Comparison of ENCODE assay signal across 20 mouse cellular contexts in the genomic region with DNA sequence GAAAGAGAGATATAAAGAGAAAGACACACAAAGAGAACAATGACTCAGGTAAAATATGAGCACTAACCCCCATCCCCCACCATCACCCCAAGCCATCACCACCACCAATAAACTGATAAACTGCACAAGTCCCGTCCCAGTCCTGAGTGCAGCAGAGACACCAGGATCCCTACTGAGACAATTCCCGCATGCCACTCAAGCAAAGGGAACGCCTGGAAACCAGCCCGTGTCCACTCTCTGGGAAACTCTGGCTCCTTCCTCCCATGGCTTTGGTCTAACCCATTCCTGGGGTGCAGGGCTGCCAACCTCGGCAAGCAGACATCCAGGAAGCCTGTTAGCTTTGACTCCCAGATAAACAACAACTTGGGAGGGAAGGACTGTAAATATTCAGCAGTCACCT. TPM values are rescaled to one million over a fixed set of nuclear protein-coding genes. Genes with fewer than 3 reads are reported as not detected.
DNase-seq lines count a peak whose midpoint lies in the region; ATAC-seq lines count a peak whose summit lies in the region.
"Had no signal": no experiment of that assay in that cellular context is flagged by ENCODE, and none has a peak within 500 bp of the region (broad histone marks: within the 10 kb centered on the region; RNA-seq: fewer than 3 reads in every experiment).

No protein-coding gene starts in this region.

- H3K4me3 ChIP-seq in forebrain, embryonic 14.5 days (ENCODE audit: low read depth, low read length): no peak overlapping the region
- no peak overlapping the region for H3K4me3 ChIP-seq in forebrain, embryonic 11.5 days (ENCODE audit: low read depth, low read length)
- H3K4me3 ChIP-seq in midbrain, embryonic 10.5 days: no peak overlapping the region
- H3K4me3 ChIP-seq in midbrain, embryonic 11.5 days (ENCODE audit: low read depth, low read length): no peak overlapping the region
- H3K4me3 ChIP-seq: embryonic facial prominence, embryonic 13.5 days; embryonic facial prominence, embryonic 15.5 days; erythroblast, embryonic 14.5 days; forebrain, embryonic 12.5 days; forebrain, embryonic 15.5 days had no signal

- H3K27ac ChIP-seq in forebrain, embryonic 14.5 days (ENCODE audit: low read depth, low read length): no peak overlapping the region; the same call in 1 of the 2 replicates
- H3K27ac ChIP-seq in forebrain, embryonic 11.5 days (ENCODE audit: low read depth, low read length): no peak overlapping the region
- H3K27ac ChIP-seq in midbrain, embryonic 10.5 days (replicated peaks): peak overlapping the region; percentile 28; the same call in 1 of the 2 replicates
- no peak overlapping the region for H3K27ac ChIP-seq in midbrain, embryonic 11.5 days (ENCODE audit: low read depth, low read length)
- H3K27ac ChIP-seq: embryonic facial prominence, embryonic 13.5 days; embryonic facial prominence, embryonic 15.5 days had no signal

- ATAC-seq in forebrain, embryonic 14.5 days: no peak
- ATAC-seq in forebrain, embryonic 11.5 days (replicated peaks; ENCODE audit: low FRiP score): no peak
- no peak for ATAC-seq in midbrain, embryonic 11.5 days (ENCODE audit: low FRiP score)
- ATAC-seq: activated CD4-positive, CD25-positive, alpha-beta regulatory T cell, adult 4 months; Patski had no signal

- no peak overlapping the region for H3K4me2 ChIP-seq in forebrain, embryonic 14.5 days (ENCODE audit: low read length)
- no peak overlapping the region for H3K4me2 ChIP-seq in forebrain, embryonic 11.5 days (ENCODE audit: low read depth, low read length, severe bottlenecking)
- H3K4me2 ChIP-seq in midbrain, embryonic 11.5 days: no peak overlapping the region
- H3K4me2 ChIP-seq: embryonic facial prominence, embryonic 13.5 days; embryonic facial prominence, embryonic 15.5 days had no signal

- peak; percentile 35 to 55 for DNase-seq in cerebellum, postnatal 25 days
- DNase-seq in cerebellum, adult 9-10 months: no peak
- peak; percentile 42 for DNase-seq in forebrain, embryonic 14.5 days (ENCODE audit: low spot score)
- DNase-seq in forebrain, embryonic 11.5 days (ENCODE audit: low spot score): no peak
- DNase-seq in midbrain, embryonic 10.5 days (ENCODE audit: low spot score): no peak
- DNase-seq in midbrain, embryonic 11.5 days (ENCODE audit: low spot score, missing footprints): no peak
- no peak for DNase-seq in embryo, embryonic 10 days (ENCODE audit: low spot score)
- DNase-seq: adrenal gland, adult 8-10 months; cerebellum, adult 11-12 months; cerebellum, adult 8-10 months; embryo, embryonic 11 days had no signal

- H3K27me3 ChIP-seq in forebrain, embryonic 14.5 days (replicated peaks; ENCODE audit: control insufficient read depth, insufficient read depth, low read length): 0 out of 2 replicates have a peak, but pooled peaks cover 10% of the 10 kb centered on the region
- peaks cover 13% of the 10 kb centered on the region for H3K27me3 ChIP-seq in forebrain, embryonic 11.5 days (ENCODE audit: control insufficient read depth, insufficient read depth, low read length)
- peaks cover 78% of the 10 kb centered on the region for H3K27me3 ChIP-seq in midbrain, embryonic 10.5 days (ENCODE audit: low read depth, poor library complexity, severe bottlenecking)
- H3K27me3 ChIP-seq in midbrain, embryonic 11.5 days (ENCODE audit: control insufficient read depth, insufficient read depth, low read length): peaks cover 26% of the 10 kb centered on the region; the same call in 1 of the 2 replicates

- 35% methylated on average over 5 of the region's 5 CpGs for WGBS in forebrain, embryonic 14.5 days
- WGBS in forebrain, embryonic 11.5 days: 50% methylated on average over 5 of the region's 5 CpGs
- 38% methylated on average over 5 of the region's 5 CpGs for WGBS in midbrain, embryonic 10.5 days
- 51% methylated on average over 5 of the region's 5 CpGs for WGBS in midbrain, embryonic 11.5 days

- H3K9ac ChIP-seq in forebrain, embryonic 14.5 days (ENCODE audit: low read length): no peak overlapping the region
- H3K9ac ChIP-seq in forebrain, embryonic 11.5 days (ENCODE audit: low read length): no peak overlapping the region
- H3K9ac ChIP-seq in midbrain, embryonic 11.5 days (ENCODE audit: low read length): no peak overlapping the region
- H3K9ac ChIP-seq: embryonic facial prominence, embryonic 13.5 days; embryonic facial prominence, embryonic 15.5 days; forebrain, embryonic 12.5 days; forebrain, embryonic 15.5 days had no signal

- peaks cover 34% of the 10 kb centered on the region for H3K4me1 ChIP-seq in forebrain, embryonic 14.5 days (ENCODE audit: control insufficient read depth, insufficient read depth, low read length)
- peaks cover 6% of the 10 kb centered on the region; the same call in 1 of the 2 replicates for H3K4me1 ChIP-seq in forebrain, embryonic 11.5 days (replicated peaks; ENCODE audit: control insufficient read depth, insufficient read depth, low read length)
- peaks cover 52% of the 10 kb centered on the region for H3K4me1 ChIP-seq in midbrain, embryonic 10.5 days
- peaks cover 27% of the 10 kb centered on the region for H3K4me1 ChIP-seq in midbrain, embryonic 11.5 days (ENCODE audit: control insufficient read depth, insufficient read depth, low read length)

- no peaks in the 10 kb centered on the region for H3K36me3 ChIP-seq in forebrain, embryonic 14.5 days (ENCODE audit: control insufficient read depth, insufficient read depth, low read length)
- H3K36me3 ChIP-seq in forebrain, embryonic 11.5 days (ENCODE audit: control insufficient read depth, insufficient read depth, low read length): no peaks in the 10 kb centered on the region
- H3K36me3 ChIP-seq in midbrain, embryonic 10.5 days: no peaks in the 10 kb centered on the region
- no peaks in the 10 kb centered on the region for H3K36me3 ChIP-seq in midbrain, embryonic 11.5 days (ENCODE audit: control insufficient read depth, insufficient read depth, low read length)
- H3K36me3 ChIP-seq: embryonic facial prominence, embryonic 13.5 days; embryonic facial prominence, embryonic 15.5 days; forebrain, embryonic 12.5 days; forebrain, embryonic 15.5 days had no signal

- no peaks in the 10 kb centered on the region for H3K9me3 ChIP-seq in forebrain, embryonic 14.5 days (replicated peaks; ENCODE audit: control insufficient read depth, low read length)
- no peaks in the 10 kb centered on the region for H3K9me3 ChIP-seq in forebrain, embryonic 11.5 days (ENCODE audit: control insufficient read depth, low read length)
- no peaks in the 10 kb centered on the region for H3K9me3 ChIP-seq in midbrain, embryonic 10.5 days (replicated peaks)
- no peaks in the 10 kb centered on the region for H3K9me3 ChIP-seq in midbrain, embryonic 11.5 days (ENCODE audit: control insufficient read depth, low read length)
- H3K9me3 ChIP-seq: embryonic facial prominence, embryonic 13.5 days; embryonic facial prominence, embryonic 15.5 days; forebrain, embryonic 12.5 days; forebrain, embryonic 15.5 days had no signal

RNA-seq across cellular contexts. Expression of a gene that starts 33.1 kb away (rescaled TPM):
- not detected in 2 replicates for polyA plus RNA-seq in forebrain, embryonic 14.5 days (2014; fragmentation: Nextera tagmentation; extraction: Ambion mirVana)
- polyA plus RNA-seq in forebrain, embryonic 11.5 days (2014; fragmentation: Nextera tagmentation; extraction: Ambion mirVana): not detected in 2 replicates
- not detected in 2 replicates for polyA plus RNA-seq in midbrain, embryonic 10.5 days (2016; fragmentation: Nextera tagmentation; extraction: Ambion mirVana)
- not detected in 2 replicates for polyA plus RNA-seq in midbrain, embryonic 11.5 days (2014; fragmentation: Nextera tagmentation; extraction: Ambion mirVana)
- polyA plus RNA-seq: C2C12; embryonic facial prominence, embryonic 11.5 days; embryonic facial prominence, embryonic 13.5 days; embryonic facial prominence, embryonic 15.5 days; erythroblast, embryonic 14.5 days; forebrain, embryonic 12.5 days; forebrain, embryonic 15.5 days; Patski had no signal

Comparison
In these comparisons a context has a peak if more than half of its experiments do, and no peak if none do; other contexts are left out.
1. DNase-seq: peak in cerebellum, postnatal 25 days (2 of 2) and forebrain, embryonic 14.5 days (single experiment); none in cerebellum, adult 9-10 months (single experiment), forebrain, embryonic 11.5 days (single experiment), midbrain, embryonic 10.5 days (single experiment), midbrain, embryonic 11.5 days (single experiment) and embryo, embryonic 10 days (single experiment).